Mouse (Mus musculus) midbrain, embryonic 16.5 days (tissue): Measurements from ENCODE around the gene Kansl2. TPM values are rescaled to one million over a fixed set of nuclear protein-coding genes. Genes with fewer than 3 reads are reported as not detected.

Experiments used
- ATAC-seq: fragments of 200-750 bp; cut with Nextera tagmentation; 2 replicates; pipeline ENCODE4 v1.8.0; 2017; ENCODE audit warnings: moderate TSS enrichment
- H3K27ac ChIP-seq: fragments of 300-500 bp; sonication (generic); 2 replicates; pipeline ENCODE4 v1.5.1; 2014; ENCODE audit warnings: mild to moderate bottlenecking, low read length, mixed read lengths
- H3K27me3 ChIP-seq: fragments of 300-500 bp; sonication (generic); 2 replicates; pipeline ENCODE4 v1.6.1; 2014; ENCODE audit warnings: low read depth, low read length, mixed read lengths; ENCODE audit not compliant: control insufficient read depth, insufficient read depth
- H3K36me3 ChIP-seq: fragments of 300-500 bp; sonication (generic); 2 replicates; pipeline ENCODE4 v1.6.1; 2014; ENCODE audit warnings: mild to moderate bottlenecking, low read length, moderate library complexity, mixed read lengths; ENCODE audit not compliant: control insufficient read depth, insufficient read depth
- H3K4me1 ChIP-seq: fragments of 300-500 bp; sonication (generic); 2 replicates; pipeline ENCODE4 v1.6.1; 2014; ENCODE audit warnings: mild to moderate bottlenecking, low read length, mixed read lengths; ENCODE audit not compliant: control insufficient read depth, insufficient read depth
- H3K4me2 ChIP-seq: fragments of 300-500 bp; sonication (generic); 2 replicates; pipeline ENCODE4 v1.6.1; 2014; ENCODE audit warnings: mild to moderate bottlenecking, low read length, mixed read lengths
- H3K4me3 ChIP-seq: fragments of 300-500 bp; sonication (generic); 2 replicates; pipeline ENCODE4 v1.5.1; 2014; ENCODE audit warnings: low read depth, mild to moderate bottlenecking, low read length, moderate library complexity, mixed read lengths
- H3K9ac ChIP-seq: fragments of 300-500 bp; sonication (generic); 2 replicates; pipeline ENCODE4 v1.6.1; 2014; ENCODE audit warnings: low read depth, low read length, mixed read lengths
- H3K9me3 ChIP-seq: fragments of 300-500 bp; sonication (generic); replicated peaks from 2 replicates; pipeline ENCODE4 v1.6.1; 2014; ENCODE audit warnings: mild to moderate bottlenecking, low read length, mixed read lengths; ENCODE audit not compliant: control insufficient read depth, poor library complexity, severe bottlenecking
- WGBS: fragments of 180-500 bp; shearing (Covaris S2); extraction: QIAGEN DNeasy Blood & Tissue Kit; methylation state at CpG from one replicate; pipeline ENCODE4 v1.1.7; 2014; 5-methylcytosine and 5-hydroxymethylcytosine counted together
- polyA plus RNA-seq: library from polyadenylated mRNA; unstranded; fragments of >200 nt; fragmentation: Nextera tagmentation; extraction: Ambion mirVana; gene quantifications from 2 replicates; pipeline ENCODE4 v1.2.1, GENCODE M21; 2015

Kansl2 gene
- polyA plus RNA-seq, 1 experiment from 2014 or later = 106 TPM

DNA sequence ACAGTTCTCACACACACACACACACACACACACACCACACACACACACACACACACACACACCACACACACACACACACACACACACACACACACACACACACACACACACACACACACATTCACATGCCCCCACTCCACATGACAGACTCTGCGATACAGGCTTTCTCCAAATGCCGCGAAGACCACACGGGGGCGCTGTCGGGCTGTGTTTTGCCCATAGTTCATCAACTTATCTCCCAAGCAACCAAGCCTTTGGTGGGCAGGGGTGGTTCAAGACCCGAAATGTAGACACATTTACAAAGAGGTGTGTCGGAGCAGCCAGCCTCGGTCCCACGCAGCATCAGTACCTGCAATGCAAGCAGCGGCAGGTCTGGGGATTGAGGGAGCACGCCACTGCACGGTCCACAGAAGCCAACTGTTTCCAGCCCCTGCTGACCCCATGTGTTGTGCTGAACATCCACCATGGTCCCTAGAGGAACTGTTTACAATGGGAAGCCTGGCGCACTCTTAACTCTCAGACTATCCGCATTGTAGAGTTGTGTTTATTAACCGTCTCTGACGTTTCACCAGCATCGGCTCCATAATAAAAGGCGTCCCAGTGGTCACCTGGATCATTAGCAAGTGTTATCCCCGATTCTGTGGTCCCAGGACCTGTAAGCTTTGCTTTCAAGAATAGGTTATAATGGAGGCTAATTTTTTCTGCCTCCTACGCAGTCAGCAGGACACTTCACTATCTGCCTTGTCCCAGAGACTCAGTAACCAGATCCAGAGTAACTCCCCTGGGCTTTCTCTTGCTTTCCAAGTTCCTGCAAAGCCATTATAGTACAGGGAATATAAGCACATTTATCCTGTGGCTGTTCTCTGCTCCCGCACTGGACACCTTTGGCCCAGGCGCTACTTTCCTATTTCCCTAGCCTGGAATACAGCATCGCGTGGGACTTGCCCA, 23.4 kb downstream of the Kansl2 start:
- WGBS = 28% methylated on average over 25 of the region's 25 CpGs
- H3K27ac ChIP-seq = no peak overlapping the region
- H3K4me2 ChIP-seq = peak overlapping the region; percentile 55
- H3K27me3 ChIP-seq = no peaks in the 10 kb centered on the region
- H3K9ac ChIP-seq = no peak overlapping the region
- ATAC-seq = peak; percentile 21; the same call in 1 of the 2 replicates
- 0 out of 2 replicates have a peak, but pooled peaks cover 2% of the 10 kb centered on the region for H3K4me1 ChIP-seq
- H3K36me3 ChIP-seq = no peaks in the 10 kb centered on the region
- H3K9me3 ChIP-seq = no peaks in the 10 kb centered on the region
- peak overlapping the region; percentile 22 for H3K4me3 ChIP-seq

DNA sequence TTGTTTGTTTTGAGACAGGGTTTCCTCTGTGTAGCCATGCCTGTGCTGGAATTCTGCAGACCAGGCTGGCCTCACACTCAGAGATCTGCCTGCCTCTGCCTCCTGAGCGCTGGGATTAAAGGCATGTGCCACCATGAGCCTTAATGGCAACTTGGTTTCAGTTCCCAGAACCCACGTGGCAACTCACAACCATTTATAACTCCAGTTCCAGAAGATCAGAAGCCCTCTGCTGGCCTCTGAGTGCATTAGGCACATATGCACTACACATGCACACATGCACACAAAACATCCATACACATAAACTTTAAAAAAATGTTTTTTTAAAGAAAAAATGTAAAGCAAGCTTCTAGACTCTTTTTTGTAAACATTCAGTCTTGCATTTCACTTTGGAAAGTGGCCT, 24.7 kb downstream of the Kansl2 start:
- 76% methylated on average over 2 of the region's 2 CpGs for WGBS
- H3K9me3 ChIP-seq = no peaks in the 10 kb centered on the region
- H3K4me3 ChIP-seq = no peak overlapping the region
- H3K4me1 ChIP-seq = 0 out of 2 replicates have a peak, but pooled peaks cover 2% of the 10 kb centered on the region
- H3K27me3 ChIP-seq = no peaks in the 10 kb centered on the region
- no peaks in the 10 kb centered on the region for H3K36me3 ChIP-seq
- H3K27ac ChIP-seq = no peak overlapping the region
- no peak overlapping the region for H3K4me2 ChIP-seq
- ATAC-seq = no peak
- no peak overlapping the region for H3K9ac ChIP-seq

DNA sequence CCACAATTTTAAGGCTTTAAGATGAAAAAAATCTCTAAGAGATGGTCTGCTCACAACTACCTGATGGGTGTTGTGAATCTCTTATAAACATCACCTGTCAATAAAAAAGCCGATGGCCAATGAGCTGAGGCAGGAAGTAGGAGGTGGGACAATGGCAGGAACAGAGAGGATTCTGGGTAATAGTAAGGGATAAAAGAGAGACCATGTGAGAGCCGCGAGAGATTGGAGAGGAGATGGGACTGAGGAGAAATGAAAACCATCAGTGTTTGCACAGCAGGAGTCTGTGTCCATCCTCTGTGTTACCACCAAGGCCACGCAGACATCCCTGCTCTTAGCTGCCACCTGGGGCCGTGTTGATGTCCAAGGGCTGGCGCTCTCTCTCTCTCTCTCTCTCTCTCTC, 26.7 kb downstream of the Kansl2 start:
- no peaks in the 10 kb centered on the region for H3K9me3 ChIP-seq
- ATAC-seq = no peak
- H3K27ac ChIP-seq = no peak overlapping the region
- no peak overlapping the region for H3K4me3 ChIP-seq
- no peaks in the 10 kb centered on the region for H3K36me3 ChIP-seq
- no peak overlapping the region for H3K4me2 ChIP-seq
- H3K4me1 ChIP-seq = 0 out of 2 replicates have a peak, but pooled peaks cover 2% of the 10 kb centered on the region
- no peak overlapping the region for H3K9ac ChIP-seq
- WGBS = 89% methylated on average over 6 of the region's 6 CpGs
- no peaks in the 10 kb centered on the region for H3K27me3 ChIP-seq

DNA sequence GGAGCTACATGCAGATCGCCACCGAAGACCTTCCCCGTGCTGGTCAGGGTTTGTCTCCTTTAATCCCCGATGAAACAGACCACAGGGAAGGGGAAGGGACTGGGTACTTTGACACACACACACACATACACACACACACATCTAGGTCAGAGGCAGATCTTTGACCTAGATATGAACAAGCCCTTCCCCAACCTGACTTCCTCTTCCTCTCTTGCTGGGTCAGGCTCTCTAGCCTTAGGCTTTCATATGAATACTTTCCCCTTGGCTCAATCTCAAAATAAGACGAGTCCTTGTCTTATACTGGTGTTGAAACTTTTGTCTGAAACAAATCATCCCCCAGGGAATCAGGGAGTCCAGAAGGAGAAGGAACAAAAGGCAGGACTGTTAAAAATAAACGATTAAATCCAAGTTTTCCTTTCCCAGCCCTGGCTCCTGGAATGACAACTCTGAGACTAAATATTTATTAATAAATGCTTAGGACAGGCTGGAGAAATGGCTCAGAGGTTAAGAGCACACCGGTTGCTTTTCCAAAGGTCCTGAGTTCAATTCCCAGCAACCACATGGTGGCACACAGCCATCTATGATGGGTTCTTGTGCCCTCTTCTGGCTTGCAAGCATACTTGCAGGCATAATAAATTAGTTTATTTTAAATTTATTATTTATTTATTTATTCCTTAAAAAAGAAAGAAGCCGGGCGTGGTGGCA, 27.7 kb downstream of the Kansl2 start:
- H3K4me1 ChIP-seq = 0 out of 2 replicates have a peak, but pooled peaks cover 2% of the 10 kb centered on the region
- H3K9ac ChIP-seq = no peak overlapping the region
- H3K9me3 ChIP-seq = no peaks in the 10 kb centered on the region
- no peak for ATAC-seq
- 80% methylated on average over 9 of the region's 9 CpGs for WGBS
- H3K27ac ChIP-seq = no peak overlapping the region
- no peaks in the 10 kb centered on the region for H3K27me3 ChIP-seq
- no peaks in the 10 kb centered on the region for H3K36me3 ChIP-seq
- H3K4me2 ChIP-seq = no peak overlapping the region
- H3K4me3 ChIP-seq = no peak overlapping the region

DNA sequence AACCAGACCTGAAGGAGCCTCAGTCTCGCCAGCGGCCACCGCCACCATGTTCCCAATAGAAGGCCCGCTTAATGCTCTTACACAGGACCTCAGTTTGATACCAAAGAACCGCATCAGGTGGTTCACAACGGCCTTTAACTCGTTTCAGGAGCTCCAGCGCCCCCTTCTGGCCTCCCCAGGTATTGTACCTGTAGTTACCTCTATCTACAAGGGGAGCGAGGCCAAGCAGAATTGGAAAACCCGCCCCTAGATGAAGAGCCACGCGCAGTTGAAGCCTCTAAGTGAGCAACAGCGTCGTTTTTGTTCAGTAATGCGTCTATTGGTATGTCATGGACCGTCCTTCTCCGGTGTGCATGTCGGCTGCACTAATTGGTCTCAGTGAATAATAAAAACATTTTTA, 29.6 kb downstream of the Kansl2 start:
- no peak for ATAC-seq
- WGBS = 16% methylated on average over 18 of the region's 18 CpGs
- H3K4me2 ChIP-seq = peak overlapping the region; percentile 22

DNA sequence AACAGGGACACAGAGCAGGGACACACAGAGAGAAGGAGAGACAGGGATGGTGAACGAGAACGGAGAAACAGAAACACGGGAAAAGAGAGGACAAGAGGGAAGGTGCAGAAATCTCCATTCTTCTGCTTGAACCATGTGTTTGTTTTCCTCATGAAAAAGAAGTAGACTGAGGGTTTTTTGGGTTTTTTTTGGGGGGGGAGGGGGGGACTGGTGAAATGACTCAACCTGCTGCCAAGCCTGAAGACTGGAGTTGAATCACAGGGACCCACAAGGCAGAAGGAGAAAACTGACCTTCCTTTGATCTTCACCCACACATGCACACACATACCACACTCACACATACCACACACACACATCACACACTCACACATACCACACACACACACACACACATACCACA, 30.7 kb downstream of the Kansl2 start:
- no peak for ATAC-seq
- H3K4me1 ChIP-seq = no peaks in the 10 kb centered on the region
- 80% methylated on average over 3 of the region's 3 CpGs for WGBS

More for the DNA sequence above, 29.6 kb downstream of the Kansl2 start:
- no peak overlapping the region for H3K4me3 ChIP-seq
- no peak overlapping the region for H3K27ac ChIP-seq
- no peaks in the 10 kb centered on the region for H3K4me1 ChIP-seq
- no peaks in the 10 kb centered on the region for H3K36me3 ChIP-seq
- no peak overlapping the region for H3K9ac ChIP-seq
- no peaks in the 10 kb centered on the region for H3K9me3 ChIP-seq
- no peaks in the 10 kb centered on the region for H3K27me3 ChIP-seq

DNA sequence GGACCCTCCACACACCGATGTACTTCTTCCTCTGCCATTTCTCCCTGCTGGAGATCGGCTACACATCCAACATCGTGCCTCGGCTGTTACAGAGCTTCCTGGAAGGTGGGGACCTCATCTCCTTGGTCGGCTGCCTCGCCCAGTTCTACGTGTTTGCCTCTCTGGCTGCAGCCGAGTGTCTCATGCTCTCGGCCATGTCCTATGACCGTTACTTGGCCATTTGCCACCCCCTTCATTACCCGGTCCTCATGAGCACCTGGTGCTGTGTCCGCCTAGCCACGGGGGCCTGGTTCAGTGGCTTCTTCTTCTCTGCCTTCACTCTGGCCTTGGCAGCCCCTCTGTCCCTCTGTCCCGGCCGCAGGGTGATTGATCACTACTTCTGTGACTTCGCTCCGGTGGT, 36.4 kb downstream of the Kansl2 start:
- H3K4me3 ChIP-seq = no peak overlapping the region
- no peaks in the 10 kb centered on the region for H3K9me3 ChIP-seq
- H3K36me3 ChIP-seq = no peaks in the 10 kb centered on the region
- no peak for ATAC-seq
- H3K9ac ChIP-seq = no peak overlapping the region
- H3K27ac ChIP-seq = no peak overlapping the region
- H3K27me3 ChIP-seq = no peaks in the 10 kb centered on the region
- H3K4me2 ChIP-seq = no peak overlapping the region
- H3K4me1 ChIP-seq = no peaks in the 10 kb centered on the region
- 89% methylated on average over 17 of the region's 17 CpGs for WGBS

More for the DNA sequence above, 30.7 kb downstream of the Kansl2 start:
- no peaks in the 10 kb centered on the region for H3K9me3 ChIP-seq
- H3K27ac ChIP-seq = no peak overlapping the region
- H3K4me3 ChIP-seq = no peak overlapping the region
- H3K9ac ChIP-seq = no peak overlapping the region
- no peak overlapping the region for H3K4me2 ChIP-seq
- H3K36me3 ChIP-seq = no peaks in the 10 kb centered on the region
- no peaks in the 10 kb centered on the region for H3K27me3 ChIP-seq

DNA sequence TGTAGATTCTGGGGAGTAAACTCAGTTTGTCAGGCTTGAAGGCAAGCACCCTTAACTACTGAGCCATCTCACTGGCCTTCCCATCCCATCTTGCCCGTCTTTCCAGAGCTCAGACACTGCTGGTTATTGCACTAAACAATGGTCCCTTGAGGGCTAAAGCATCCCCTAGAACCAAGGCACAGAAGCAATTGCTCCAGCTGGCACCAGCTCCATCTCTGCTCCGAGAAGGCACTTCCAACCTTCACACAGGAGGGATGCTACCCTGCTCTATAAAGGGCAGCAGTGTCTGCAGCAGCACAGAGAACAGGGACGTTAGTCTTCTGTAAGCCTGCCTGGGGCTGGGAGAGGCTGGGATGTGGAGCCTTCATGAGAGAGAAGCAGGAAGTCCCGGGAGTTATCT, 42.0 kb downstream of the Kansl2 start, which contains the start of gene Olfr279:
Olfr279 (plus strand) TSS at position 301 of the 400 bp plus-strand sequence.
- no peak within 1 kb of the TSS for H3K4me2 ChIP-seq
- H3K4me3 ChIP-seq = no peak within 1 kb of the TSS
- H3K9ac ChIP-seq = no peak within 1 kb of the TSS
- WGBS = 71% methylated on average over 4 of the region's 4 CpGs
- no peaks in the 10 kb centered on the region for H3K4me1 ChIP-seq
- no peak within 1 kb of the TSS for H3K27ac ChIP-seq
- H3K9me3 ChIP-seq = no peaks in the 10 kb centered on the region
- no peaks in the 10 kb centered on the region for H3K27me3 ChIP-seq
- no peaks in the 10 kb centered on the region for H3K36me3 ChIP-seq
- no peak for ATAC-seq

DNA sequence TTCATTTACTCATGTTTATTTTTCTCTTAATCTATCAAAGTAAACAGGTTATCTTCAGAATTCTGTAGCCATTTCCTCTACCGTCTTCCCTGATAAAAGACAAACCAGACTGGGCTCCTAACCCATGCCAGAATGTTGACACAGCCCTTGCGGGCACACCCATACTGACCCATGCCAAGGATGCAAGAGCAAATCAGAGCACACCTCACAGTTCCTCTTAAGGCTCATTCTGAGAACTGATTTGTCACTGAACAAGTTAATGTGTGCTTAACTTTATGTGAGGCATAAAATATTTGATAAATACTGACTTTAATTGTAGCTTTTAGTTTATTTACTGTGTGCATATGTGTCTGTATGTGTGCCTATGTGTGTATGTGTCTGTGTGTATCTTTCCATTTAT, 42.7 kb downstream of the Kansl2 start:
- Histone ChIP-seq H3K4me2 (no peak overlapping the region), H3K4me1 (no peaks in the 10 kb centered on the region), H3K36me3 (no peaks in the 10 kb centered on the region), H3K4me3 (no peak overlapping the region), H3K27me3 (no peaks in the 10 kb centered on the region), H3K9me3 (no peaks in the 10 kb centered on the region), H3K27ac (no peak overlapping the region), H3K9ac (no peak overlapping the region)
- no peak for ATAC-seq
- WGBS = 91% methylated on average over 2 of the region's 2 CpGs
